Comparison of ENCODE assay signal across 8 mouse cellular contexts in the genomic region with DNA sequence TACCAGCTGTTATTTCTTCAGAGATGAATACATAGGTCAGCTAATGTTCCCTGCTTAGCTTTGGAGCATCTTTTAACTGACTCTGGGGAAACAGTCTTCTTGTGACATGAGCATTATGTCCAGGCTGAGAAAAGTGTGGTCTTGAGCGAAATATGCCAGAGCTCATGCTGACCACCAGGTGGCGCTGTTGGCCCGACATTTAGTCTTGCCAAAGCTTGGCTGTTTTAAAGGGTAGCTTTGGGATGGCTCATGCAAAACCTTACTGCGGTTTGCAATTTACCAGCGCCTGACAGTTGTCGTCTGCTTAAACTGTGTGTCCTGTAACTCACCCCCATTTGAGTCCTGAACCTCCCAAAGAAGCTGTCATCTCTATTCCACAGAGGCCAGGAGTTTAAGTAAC.
A peak's percentile ranks its signal among the peaks of the same experiment; 100 is the strongest.
DNase-seq lines count a peak whose midpoint lies in the region; ATAC-seq and TF ChIP-seq lines count a peak whose summit lies in the region.

No protein-coding gene starts in this region.

- peak; percentile 89 for TF ChIP-seq EP300 in heart, adult 2 months (IDR thresholded peaks at IDR 0.05; ENCODE audit: insufficient read depth, low read depth, low read length)

- H3K4me2 ChIP-seq in heart, embryonic 11.5 days: no peak overlapping the region
- no peak overlapping the region for H3K4me2 ChIP-seq in forebrain, embryonic 11.5 days (ENCODE audit: low read depth, low read length, severe bottlenecking)

- no peaks in the 10 kb centered on the region; the same call in 1 of the 2 replicates for H3K27me3 ChIP-seq in heart, adult 2 months (ENCODE audit: control insufficient read depth, insufficient read depth, low read length)
- no peaks in the 10 kb centered on the region for H3K27me3 ChIP-seq in heart, embryonic 11.5 days (ENCODE audit: control insufficient read depth, insufficient read depth, low read length)
- H3K27me3 ChIP-seq in forebrain, embryonic 11.5 days (ENCODE audit: control insufficient read depth, insufficient read depth, low read length): no peaks in the 10 kb centered on the region
- H3K27me3 ChIP-seq in spleen, adult 2 months (ENCODE audit: control insufficient read depth, insufficient read depth, low read length): no peaks in the 10 kb centered on the region

- H3K4me1 ChIP-seq in heart, adult 2 months (ENCODE audit: control insufficient read depth, insufficient read depth, low read length): no peaks in the 10 kb centered on the region
- H3K4me1 ChIP-seq in heart, embryonic 11.5 days (ENCODE audit: control insufficient read depth, insufficient read depth, low read length): no peaks in the 10 kb centered on the region
- no peaks in the 10 kb centered on the region for H3K4me1 ChIP-seq in forebrain, embryonic 11.5 days (replicated peaks; ENCODE audit: control insufficient read depth, insufficient read depth, low read length)
- no peaks in the 10 kb centered on the region for H3K4me1 ChIP-seq in spleen, adult 2 months (ENCODE audit: control insufficient read depth, insufficient read depth, insufficient read length)

- H3K36me3 ChIP-seq in heart, adult 2 months (ENCODE audit: control insufficient read depth, insufficient read depth, low read length): no peaks in the 10 kb centered on the region
- H3K36me3 ChIP-seq in heart, embryonic 11.5 days (ENCODE audit: control insufficient read depth, insufficient read depth, low read length): no peaks in the 10 kb centered on the region
- no peaks in the 10 kb centered on the region for H3K36me3 ChIP-seq in forebrain, embryonic 11.5 days (ENCODE audit: control insufficient read depth, insufficient read depth, low read length)
- no peaks in the 10 kb centered on the region for H3K36me3 ChIP-seq in spleen, adult 2 months (ENCODE audit: control insufficient read depth, insufficient read depth, low read length)

- 13% methylated on average over 6 of the region's 6 CpGs for WGBS in heart, adult 2 months
- WGBS in heart, embryonic 11.5 days (ENCODE audit: insufficient replicate concordance): 12% methylated on average over 6 of the region's 6 CpGs
- 15% methylated on average over 6 of the region's 6 CpGs for WGBS in forebrain, embryonic 11.5 days
- 14% methylated on average over 6 of the region's 6 CpGs for WGBS in spleen, adult 2 months

- H3K27ac ChIP-seq in heart, adult 2 months: no peak overlapping the region
- H3K27ac ChIP-seq in heart, embryonic 11.5 days (ENCODE audit: low read depth, low read length): no peak overlapping the region
- no peak overlapping the region for H3K27ac ChIP-seq in forebrain, embryonic 11.5 days (ENCODE audit: low read depth, low read length)
- no peak overlapping the region for H3K27ac ChIP-seq in spleen, adult 2 months (ENCODE audit: insufficient read depth, low read length)

- no peaks in the 10 kb centered on the region for H3K79me2 ChIP-seq in heart, adult 2 months (replicated peaks; ENCODE audit: control insufficient read depth, insufficient read depth, low read length)

- H3K4me3 ChIP-seq in heart, adult 2 months: no peak overlapping the region
- no peak overlapping the region for H3K4me3 ChIP-seq in heart, embryonic 11.5 days (ENCODE audit: low read depth, low read length)
- H3K4me3 ChIP-seq in forebrain, embryonic 11.5 days (ENCODE audit: low read depth, low read length): no peak overlapping the region
- no peak overlapping the region for H3K4me3 ChIP-seq in spleen, adult 2 months (ENCODE audit: extremely low read depth, insufficient read depth, insufficient read length)

- H3K9me3 ChIP-seq in heart, embryonic 11.5 days (replicated peaks; ENCODE audit: control insufficient read depth, low read length): no peaks in the 10 kb centered on the region
- H3K9me3 ChIP-seq in forebrain, embryonic 11.5 days (ENCODE audit: control insufficient read depth, low read length): no peaks in the 10 kb centered on the region

- no peak for TF ChIP-seq POLR2A in heart, adult 2 months (IDR thresholded peaks at IDR 0.05; ENCODE audit: insufficient read depth, low read depth, low read length)
- TF ChIP-seq POLR2A in spleen, adult 2 months (IDR thresholded peaks at IDR 0.05; ENCODE audit: low read depth, low read length): no peak

- no peak for ATAC-seq in heart, embryonic 11.5 days (replicated peaks; ENCODE audit: insufficient number of reproducible peaks, low FRiP score, low TSS enrichment)
- ATAC-seq in forebrain, embryonic 11.5 days (replicated peaks; ENCODE audit: low FRiP score): no peak; the same call in 1 of the 2 replicates
- peak; percentile 78 to 79 for ATAC-seq in hematopoietic stem cell, adult 5-6 weeks (replicated peaks in 1 of 2; ENCODE audit: insufficient read depth in 1 of 2, low FRiP score in 2 of 2, low TSS enrichment in 1 of 2, low read depth in 1 of 2, poor library complexity in 2 of 2, severe bottlenecking in 2 of 2)

- no peak; the same call in 1 of the 2 replicates for TF ChIP-seq CTCF in heart, adult 2 months (IDR thresholded peaks at IDR 0.05)
- TF ChIP-seq CTCF in spleen, adult 2 months (IDR thresholded peaks at IDR 0.05; ENCODE audit: extremely low read depth, insufficient read depth, insufficient read length, insufficient replicate concordance): peak; percentile 89; the same call in 1 of the 2 replicates

- DNase-seq in heart, adult 2 months: peak; percentile 72 to 87
- DNase-seq in c-Kit-positive CD71-negative TER-119-negative erythroid progenitor cells, embryonic 14.5 days (ENCODE audit: low read depth): peak; percentile 73
- DNase-seq in forebrain, embryonic 11.5 days (ENCODE audit: low spot score): peak; percentile 92
- peak; percentile 43 for DNase-seq in left cerebral cortex, adult 11 months (ENCODE audit: low spot score)
- peak; percentile 90 for DNase-seq in mesoderm, embryonic 11.5 days (ENCODE audit: low read depth, low spot score)
- peak; percentile 9 to 59 for DNase-seq in spleen, adult 2 months (ENCODE audit: low read depth in 1 of 2, low spot score in 2 of 2)

- no peak overlapping the region for H3K9ac ChIP-seq in heart, adult 2 months (ENCODE audit: low read depth, low read length)
- H3K9ac ChIP-seq in heart, embryonic 11.5 days (ENCODE audit: low read depth, low read length): no peak overlapping the region
- H3K9ac ChIP-seq in forebrain, embryonic 11.5 days (ENCODE audit: low read length): no peak overlapping the region

- intact Hi-C loops in heart, adult 2 months (cut with DNase I): loop anchor here (1.0 to 10.0 kb wide), 4 partner anchors 64 to 556 kb away; no protein-coding TSS in a partner anchor

Comparison
In these comparisons a context has a peak if more than half of its experiments do, and no peak if none do; other contexts are left out.
1. DNase-seq: peak in every context shown above with its lines; median percentile 92 in forebrain, embryonic 11.5 days; 90 in mesoderm, embryonic 11.5 days; 80 in heart, adult 2 months; 73 in c-Kit-positive CD71-negative TER-119-negative erythroid progenitor cells, embryonic 14.5 days; 43 in left cerebral cortex, adult 11 months; 34 in spleen, adult 2 months.
2. ATAC-seq: peak in hematopoietic stem cell, adult 5-6 weeks (2 of 2); none in heart, embryonic 11.5 days (single experiment) and forebrain, embryonic 11.5 days (single experiment).